Mouse (Mus musculus) layer of hippocampus, postnatal 36 days (tissue): ENCODE data around the gene Tsc22d3. TPM values are rescaled to one million over a fixed set of nuclear protein-coding genes. Genes with fewer than 3 reads are reported as not detected.
"Not testable (repeated sequence)": the region's sequence is repeated elsewhere in the genome, so short reads cannot be mapped to it uniquely, and the experiment has no call there.

Experiments
- DNase-seq, 2 experiments: peaks; one replicate each; pipeline ENCODE4 v3.0.0; 2022
- total RNA-seq, 2 experiments: library from RNA; stranded (reverse); gene quantifications; 2 replicates each; pipeline ENCODE4 v1.2.3; 2021

Tsc22d3 gene
- total RNA-seq, 2 experiments from 2014 or later = 96.2 to 138 TPM

- DNase-seq = no peak
Measured at GRCm38 (mm10) chrX:140526253-140526618, 74.2 kb downstream of the Tsc22d3 start.

DNA sequence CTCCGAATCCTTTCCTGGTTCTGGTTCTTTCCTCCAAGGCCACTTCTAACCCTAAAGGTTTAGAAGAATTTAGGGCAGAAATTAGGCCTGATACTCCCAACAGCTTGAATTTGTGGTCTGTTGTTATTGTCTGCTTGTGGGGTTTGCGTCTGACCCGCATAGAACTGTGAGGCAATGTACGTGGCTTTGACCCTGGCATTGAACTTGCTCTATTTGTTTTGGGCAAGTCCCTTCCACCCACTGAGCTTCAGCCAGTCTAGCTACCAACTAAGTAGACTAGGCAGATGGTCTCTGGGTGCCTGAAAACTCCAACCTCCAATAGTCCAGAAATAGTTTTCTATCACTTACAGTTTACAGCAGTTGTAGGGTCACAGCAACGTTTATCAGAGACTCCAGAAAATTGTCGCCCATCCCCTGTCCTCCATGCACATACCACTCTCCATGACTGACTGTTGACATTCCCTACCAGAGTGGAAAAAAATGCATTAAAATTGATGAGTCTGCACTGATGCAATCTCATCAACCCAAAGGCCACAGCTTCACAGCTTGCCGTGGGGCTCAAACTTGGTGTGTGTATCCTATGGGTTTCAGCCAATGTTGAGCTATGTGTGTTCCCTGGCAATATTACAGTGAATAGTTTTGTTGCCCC lies 74.7 kb downstream of the Tsc22d3 start:
- no peak for DNase-seq

DNA sequence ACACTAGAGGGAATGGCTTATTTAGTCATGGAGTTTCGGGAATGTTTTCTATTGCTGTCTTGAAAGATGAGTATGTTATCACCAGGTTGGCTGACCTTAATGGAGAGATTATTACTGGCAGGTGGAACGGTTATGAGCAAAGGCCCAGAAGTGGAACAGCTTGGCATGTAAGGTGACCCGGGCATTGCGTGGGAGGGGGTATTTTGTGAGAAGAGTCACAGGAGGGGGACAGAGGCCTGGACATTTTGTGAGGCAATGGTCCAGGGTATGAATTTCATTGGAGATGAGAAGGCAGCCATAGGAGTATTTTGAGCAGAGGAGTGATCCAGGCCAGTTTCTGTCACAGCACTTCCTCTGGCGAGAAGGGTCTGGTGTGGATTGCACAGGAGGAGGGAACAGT lies 76.2 kb downstream of the Tsc22d3 start:
- DNase-seq = no peak

DNA sequence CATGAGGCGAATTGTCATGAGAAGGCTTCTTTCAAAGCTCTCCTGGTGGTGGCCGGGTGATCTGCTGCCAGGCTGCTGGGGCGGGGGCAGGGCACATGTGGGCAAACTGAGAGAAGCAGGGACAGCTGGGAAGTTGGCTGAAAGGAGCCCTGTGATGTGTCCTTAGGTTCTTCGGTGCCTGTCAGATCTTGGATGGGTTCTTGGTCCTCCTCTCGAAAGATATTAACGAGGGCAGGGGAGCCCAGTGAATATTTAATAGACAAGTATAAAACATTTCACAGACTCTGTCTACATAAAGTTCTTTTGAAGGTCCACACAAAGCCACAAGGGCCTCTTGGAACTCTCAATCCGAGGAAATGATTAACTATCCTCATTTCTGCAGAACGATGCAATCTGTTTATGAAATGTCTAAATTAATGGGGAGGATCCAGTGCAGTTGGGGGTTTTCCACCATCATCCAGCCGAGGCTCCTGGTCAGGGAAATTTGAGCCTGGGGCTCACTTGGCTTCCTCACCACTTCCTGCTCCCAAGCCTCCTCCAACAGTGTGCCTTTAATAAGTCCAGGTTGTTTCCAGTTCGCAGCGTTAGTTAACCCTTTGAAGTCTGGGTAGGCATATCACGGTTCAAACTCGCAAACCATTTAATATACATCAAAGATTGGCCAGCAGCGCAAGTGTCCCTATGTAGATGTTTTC lies 78.2 kb downstream of the Tsc22d3 start:
- no peak for DNase-seq

DNA sequence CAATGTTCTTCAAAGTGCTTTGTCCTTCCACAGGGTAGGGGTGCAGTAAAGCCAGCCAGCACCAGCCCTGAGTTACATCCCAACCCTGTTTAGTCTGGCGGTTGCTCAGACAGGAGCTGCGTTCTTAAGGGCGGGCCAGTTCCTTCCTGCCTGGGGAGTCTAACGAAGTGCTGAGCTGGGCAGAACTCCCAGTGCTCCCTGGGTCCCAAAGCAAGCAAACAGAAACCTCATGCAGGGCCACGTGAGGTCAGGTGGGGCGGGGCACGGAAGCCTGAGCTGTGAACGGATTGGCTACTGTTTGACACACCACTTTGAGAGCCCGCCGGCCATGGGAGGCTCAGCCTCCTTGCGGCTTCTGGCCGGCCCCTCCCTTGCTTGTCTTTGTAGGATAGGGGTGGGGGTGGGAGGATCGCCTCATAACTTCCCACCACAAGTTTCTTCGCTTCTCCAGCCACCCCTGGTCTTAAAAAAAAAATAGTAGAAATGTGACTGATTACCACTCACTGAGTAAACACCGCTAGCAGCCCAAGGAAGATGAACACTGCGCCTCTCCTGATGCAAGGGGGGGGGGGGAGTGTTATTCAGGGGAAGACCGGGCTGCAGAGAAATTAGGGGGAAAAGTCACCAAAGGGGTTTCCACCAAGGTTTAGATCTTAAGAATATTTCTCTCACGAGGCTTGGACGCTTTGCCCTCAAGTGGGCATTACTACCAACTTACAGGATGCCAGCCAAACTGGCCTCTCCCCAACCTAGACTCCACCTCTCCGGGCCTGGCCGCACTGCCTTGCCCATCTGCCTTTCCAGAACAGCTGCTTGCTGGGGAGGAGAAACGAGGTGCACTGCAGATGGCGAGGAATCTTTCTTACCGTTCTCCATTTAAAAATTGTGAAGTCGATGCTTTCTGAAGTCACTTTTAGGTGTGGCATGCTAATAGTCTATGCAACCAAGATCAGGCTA lies 80.0 kb downstream of the Tsc22d3 start:
- DNase-seq = peak; percentile 67 to 70

- DNase-seq = no peak
Measured at GRCm38 (mm10) chrX:140518351-140518750, 82.1 kb downstream of the Tsc22d3 start.

DNA sequence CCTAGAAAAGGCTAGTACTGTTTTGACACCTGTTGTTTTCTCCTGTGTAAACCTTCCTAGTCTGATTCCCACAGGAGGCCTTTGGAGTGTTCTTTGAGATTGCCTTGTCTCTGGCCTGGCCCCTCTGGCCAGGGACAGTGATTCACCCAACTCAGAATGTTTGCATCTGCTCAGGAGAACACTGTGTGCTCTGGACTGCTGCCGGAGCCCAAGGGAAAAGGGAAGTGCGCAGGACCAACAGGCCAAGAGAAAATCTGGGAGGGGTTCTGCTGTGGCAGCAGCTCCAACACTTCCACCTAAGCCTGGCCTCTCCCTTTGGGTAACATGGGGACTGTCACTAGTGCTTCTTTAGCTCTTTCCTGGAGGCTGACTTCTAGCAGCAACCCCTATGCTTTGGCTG lies 87.1 kb downstream of the Tsc22d3 start:
- no peak for DNase-seq

DNA sequence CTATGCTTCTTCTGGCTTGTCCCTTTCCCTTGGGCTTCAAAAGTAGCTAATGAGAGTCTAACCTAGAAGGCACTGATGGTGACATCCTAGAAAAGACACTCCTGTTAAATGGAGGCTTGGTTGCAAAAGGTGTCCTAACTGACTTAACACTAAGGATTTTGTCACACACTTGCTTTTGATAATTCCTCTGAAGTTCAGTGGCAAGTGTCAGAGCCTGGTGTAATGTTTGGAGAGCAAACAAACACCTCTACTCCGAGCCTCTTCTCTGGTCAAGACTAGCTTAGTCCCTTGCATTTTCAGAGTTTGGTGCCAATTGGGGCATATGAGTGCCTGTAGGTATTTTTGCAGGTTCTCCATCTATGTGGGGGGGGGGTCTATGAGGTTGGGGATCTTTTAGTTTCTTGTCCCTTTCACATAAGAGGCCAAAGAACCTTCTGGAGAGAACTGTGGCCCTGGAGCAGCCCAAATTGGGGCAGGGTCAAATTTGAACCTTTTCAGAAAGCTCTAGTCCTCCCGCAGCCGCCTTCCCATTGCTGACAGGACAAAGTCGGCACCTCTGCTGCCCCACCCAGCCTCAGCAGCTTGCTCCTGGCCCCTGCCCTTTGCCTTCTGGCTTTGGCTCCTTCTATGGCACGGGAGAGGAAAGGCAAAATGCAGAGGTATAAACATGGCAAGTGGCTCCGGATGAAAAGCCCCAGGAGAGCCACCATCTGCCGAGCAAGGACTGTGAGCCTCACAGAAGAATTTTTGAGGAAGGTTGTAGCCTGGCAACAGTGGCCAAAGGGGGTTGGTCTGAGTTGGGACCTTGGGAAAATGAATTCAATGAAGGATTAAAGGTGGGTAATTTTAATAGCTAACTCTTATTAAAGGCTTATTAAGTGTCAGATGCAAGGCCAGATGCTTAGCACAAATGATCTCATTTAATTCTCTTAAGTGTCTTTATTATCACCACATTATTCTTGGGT lies 88.5 kb downstream of the Tsc22d3 start:
- no peak for DNase-seq

DNA sequence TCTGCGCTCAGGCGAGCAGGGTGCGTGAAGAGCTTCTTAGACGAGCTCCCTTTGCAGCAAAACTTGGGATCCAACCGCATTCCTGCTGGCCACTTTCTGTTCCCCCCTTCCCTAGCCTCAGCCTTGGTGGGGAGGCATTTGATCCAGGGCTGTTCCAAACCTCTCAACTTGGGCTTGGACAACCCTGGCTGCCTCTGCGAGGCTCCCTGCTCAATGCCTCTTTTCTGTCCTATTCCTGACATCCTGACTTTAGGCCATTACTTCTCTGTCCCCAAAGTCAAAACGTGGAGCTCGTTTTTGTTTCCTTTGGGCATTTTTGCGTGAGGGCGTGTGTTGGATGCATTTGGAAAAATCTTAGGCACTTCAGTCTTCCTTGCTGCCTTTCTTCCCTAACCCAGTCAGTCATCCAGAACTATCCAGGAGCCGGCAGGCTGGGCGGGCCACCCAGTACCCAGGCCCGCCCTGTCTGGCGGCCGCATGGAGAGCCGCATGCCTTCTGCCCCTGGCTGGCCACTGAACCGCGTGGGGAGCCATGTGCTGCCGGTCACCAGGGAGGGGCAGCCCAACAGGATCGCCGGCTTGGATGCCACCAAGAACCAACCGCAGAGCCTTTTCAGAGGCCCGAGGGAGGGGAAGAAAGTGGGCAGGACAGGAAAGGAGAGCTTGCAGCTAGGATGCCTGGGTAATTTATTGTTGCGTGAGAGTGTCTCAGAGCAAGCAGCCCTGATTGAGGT lies 89.6 kb downstream of the Tsc22d3 start:
- DNase-seq = peak; percentile 36 to 59

DNA sequence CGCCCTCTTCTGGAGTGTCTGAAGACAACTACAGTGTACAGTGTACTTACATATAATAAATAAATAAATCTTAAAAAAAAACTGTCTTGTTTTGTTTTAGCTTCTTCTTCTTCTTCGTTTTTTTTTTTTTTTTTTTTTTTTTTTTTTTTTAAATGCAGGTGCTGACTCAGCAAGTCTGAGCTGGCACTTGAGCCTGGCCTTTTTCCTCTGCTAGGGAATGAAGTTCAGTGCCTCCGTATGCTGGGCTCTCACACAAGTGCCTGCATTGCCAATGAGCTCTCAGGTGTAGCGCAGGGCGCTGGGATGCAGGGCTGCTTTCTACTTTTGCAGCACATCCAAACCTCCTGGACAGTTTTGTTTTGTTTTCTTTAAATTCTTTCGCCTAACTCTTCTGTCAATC lies 90.6 kb downstream of the Tsc22d3 start:
- no peak for DNase-seq

DNA sequence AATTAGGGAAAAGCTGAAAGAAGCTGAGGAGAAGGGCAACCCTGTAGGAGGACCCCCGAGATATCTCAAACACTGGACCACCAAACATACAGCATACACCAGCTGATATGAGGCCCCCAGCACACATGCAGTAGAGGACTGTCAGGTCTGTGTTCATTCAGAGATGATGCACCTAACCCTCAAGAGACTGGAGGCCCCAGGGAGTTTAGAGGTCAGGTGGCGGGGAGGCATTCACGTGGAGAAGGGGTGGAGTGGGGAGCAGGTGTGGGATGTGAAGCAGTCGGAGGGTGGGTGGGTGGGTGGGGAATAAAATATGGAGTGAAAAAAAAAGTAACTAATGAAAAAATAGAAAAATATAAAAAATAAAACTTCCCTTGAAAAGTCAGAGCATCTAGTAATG lies 91.7 kb downstream of the Tsc22d3 start:
- not testable (repeated sequence) for DNase-seq

GRCm38 (mm10) chrX:140507377-140507776 lies 93.1 kb downstream of the Tsc22d3 start:
- no peak for DNase-seq

GRCm38 (mm10) chrX:140506436-140507180 lies 93.9 kb downstream of the Tsc22d3 start:
- no peak for DNase-seq

DNA sequence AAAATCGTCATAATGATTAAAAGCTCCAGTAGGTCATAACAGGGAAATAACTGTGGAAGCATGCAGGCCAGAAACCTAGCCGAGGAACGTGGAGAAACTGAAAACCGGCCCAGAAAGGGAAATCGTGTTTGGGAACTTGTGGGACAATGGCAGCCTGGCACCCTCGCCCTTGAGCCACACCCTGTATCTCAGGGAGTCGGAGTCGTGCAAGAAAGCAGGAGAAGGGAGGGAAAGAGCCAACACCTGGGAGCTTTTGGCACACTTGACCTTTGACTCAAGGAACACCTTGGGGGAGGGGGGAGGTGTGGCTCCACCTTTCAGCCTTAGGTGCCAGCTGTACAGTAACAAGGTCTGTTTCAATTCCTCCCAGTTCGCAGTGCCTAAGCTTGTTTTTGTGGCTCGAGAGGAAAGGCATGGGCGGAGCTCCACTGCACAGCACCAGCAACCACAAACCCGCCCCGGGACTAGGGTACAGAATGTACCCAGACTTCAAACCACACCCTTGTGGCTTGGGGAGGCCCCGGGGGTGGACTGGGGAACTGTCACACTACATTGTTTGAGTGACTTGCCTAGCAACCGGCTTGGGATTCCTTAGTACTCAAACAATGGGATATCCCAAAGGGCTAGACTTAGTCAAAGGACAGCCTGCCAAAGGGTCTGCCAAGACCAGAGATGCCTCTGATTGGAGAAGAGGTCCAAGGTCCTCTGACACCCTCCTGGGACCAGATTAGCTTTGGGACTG lies 94.8 kb downstream of the Tsc22d3 start:
- no peak for DNase-seq

DNA sequence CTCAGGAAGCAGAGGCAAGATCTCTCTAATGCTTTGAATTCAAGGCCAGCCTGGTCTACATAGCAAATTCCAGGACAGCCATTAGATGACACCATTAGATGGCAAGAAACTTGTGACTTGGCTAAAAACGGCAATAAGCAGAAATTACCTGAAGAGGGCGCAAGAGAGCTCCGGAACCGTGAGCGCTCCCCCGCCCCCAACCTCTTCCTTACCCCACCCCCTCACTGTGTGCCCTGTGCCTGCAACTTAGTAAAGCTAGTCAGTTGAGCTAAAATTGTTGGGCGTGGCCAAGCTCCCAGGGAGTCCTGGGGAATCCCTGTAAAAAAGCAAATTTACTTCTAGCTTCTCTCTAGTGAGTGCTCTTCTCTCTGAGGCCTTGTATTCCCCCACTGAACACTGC lies 96.6 kb downstream of the Tsc22d3 start:
- peak in 1 of 2 experiments; percentile 27 for DNase-seq

GRCm38 (mm10) chrX:140501401-140502301 lies 98.8 kb downstream of the Tsc22d3 start:
- DNase-seq = no peak

DNA sequence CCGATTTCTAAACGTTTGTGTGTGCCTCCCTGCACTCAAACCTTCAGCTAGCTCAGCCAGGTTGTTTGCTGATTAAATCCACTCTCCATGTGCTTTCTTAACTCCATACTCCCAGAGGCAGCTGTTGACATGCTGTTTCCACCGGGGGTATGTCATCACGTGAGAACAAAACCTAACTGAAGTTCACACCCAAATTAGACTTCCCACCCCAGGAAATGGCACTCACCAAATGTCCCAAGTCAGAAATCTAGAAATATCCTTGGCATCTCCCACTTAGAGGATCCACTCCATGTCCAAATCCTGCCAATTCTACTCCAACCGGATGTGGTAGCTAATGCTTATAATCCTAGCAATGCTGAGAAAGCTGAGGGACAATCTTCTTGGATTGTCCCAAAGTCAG lies 100.2 kb downstream of the Tsc22d3 start:
- no peak for DNase-seq

- DNase-seq = not testable (repeated sequence)
Measured at GRCm38 (mm10) chrX:140498431-140498830, 102.0 kb downstream of the Tsc22d3 start.

GRCm38 (mm10) chrX:140494170-140494569 lies 106.3 kb downstream of the Tsc22d3 start:
- no peak for DNase-seq
